Mouse (Mus musculus): ENCODE results near the gene Ovol3.
"Not testable (repeated sequence)": the region's sequence is repeated elsewhere in the genome, so short reads cannot be mapped to it uniquely, and the experiment has no call there.

The Ovol3 gene

GRCm38 (mm10) chr7:30235625-30236024 is at the start of gene Ovol3:
Ovol3 (minus strand) TSS chr7:30235725.
- DNase-seq, result no peak

GRCm38 (mm10) chr7:30282740-30283139 is 47.2 kb upstream of the Ovol3 start:
- peak; percentile 36 for DNase-seq

- DNase-seq, result peak; percentile 37
Measured at GRCm38 (mm10) chr7:30281522-30281921, 46.0 kb upstream of the Ovol3 start.

- DNase-seq, result peak; percentile 90
Measured at GRCm38 (mm10) chr7:30280670-30281138, 45.2 kb upstream of the Ovol3 start.

GRCm38 (mm10) chr7:30279951-30280669 is 44.6 kb upstream of the Ovol3 start, which contains the start of the genes Thap8 and Wdr62:
Thap8 (plus strand) TSS chr7:30280094.
Wdr62 (minus strand) TSS chr7:30280419.
- peak; percentile 92 for DNase-seq

GRCm38 (mm10) chr7:30279536-30279935 is 44.0 kb upstream of the Ovol3 start:
- no peak for DNase-seq

- DNase-seq, result peak; percentile 27
Measured at GRCm38 (mm10) chr7:30278911-30279310, 43.4 kb upstream of the Ovol3 start.

- no peak for DNase-seq
Measured at GRCm38 (mm10) chr7:30274383-30274782, 38.9 kb upstream of the Ovol3 start.

- no peak for DNase-seq
Measured at GRCm38 (mm10) chr7:30269641-30270040, 34.1 kb upstream of the Ovol3 start.

GRCm38 (mm10) chr7:30266780-30267179 is 31.3 kb upstream of the Ovol3 start:
- no peak for DNase-seq

GRCm38 (mm10) chr7:30265935-30266334 is 30.4 kb upstream of the Ovol3 start:
- DNase-seq, result no peak

GRCm38 (mm10) chr7:30265531-30265930 is 30.0 kb upstream of the Ovol3 start:
- no peak for DNase-seq

GRCm38 (mm10) chr7:30265041-30265440 is 29.5 kb upstream of the Ovol3 start:
- no peak for DNase-seq

- DNase-seq, result no peak
Measured at GRCm38 (mm10) chr7:30251956-30252954, 16.7 kb upstream of the Ovol3 start.

- not testable (repeated sequence) for DNase-seq
Measured at GRCm38 (mm10) chr7:30237374-30237773, 1.8 kb upstream of the Ovol3 start.

- DNase-seq, result no peak
Measured at GRCm38 (mm10) chr7:30235091-30235490, 434 bp downstream of the Ovol3 start.

GRCm38 (mm10) chr7:30234276-30234858 is 1.2 kb downstream of the Ovol3 start:
- no peak for DNase-seq

- DNase-seq, result peak; percentile 64
Measured at GRCm38 (mm10) chr7:30233387-30233786, 2.1 kb downstream of the Ovol3 start.

- DNase-seq, result peak; percentile 81
Measured at GRCm38 (mm10) chr7:30232631-30233148, 2.8 kb downstream of the Ovol3 start.

- peak; percentile 99 for DNase-seq
Measured at GRCm38 (mm10) chr7:30231669-30232454, 3.7 kb downstream of the Ovol3 start, which contains the start of the genes Polr2i and Tbcb. Polr2i (plus strand) TSS chr7:30231948. Tbcb (minus strand) TSS chr7:30232272.

- no peak for DNase-seq
Measured at GRCm38 (mm10) chr7:30231328-30231668, 4.2 kb downstream of the Ovol3 start.

- DNase-seq, result no peak
Measured at GRCm38 (mm10) chr7:30224206-30224605, 11.3 kb downstream of the Ovol3 start.
